Mouse (Mus musculus): ENCODE results near the gene Popdc3. TPM values are rescaled to one million over a fixed set of nuclear protein-coding genes. Genes with fewer than 3 reads are reported as not detected.
"Not testable (repeated sequence)": the region's sequence is repeated elsewhere in the genome, so short reads cannot be mapped to it uniquely, and the experiment has no call there.

The Popdc3 gene
- total RNA-seq, 4 experiments from 2014 or later, result 0.37 to 0.78 (median 0.46) TPM; not detected in 1

GRCm38 (mm10) chr10:45318922-45319321, 141.0 kb downstream of the Popdc3 start:
- DNase-seq, result no peak

GRCm38 (mm10) chr10:45320296-45320695, 142.4 kb downstream of the Popdc3 start:
- no peak for DNase-seq

GRCm38 (mm10) chr10:45324159-45324558, 146.3 kb downstream of the Popdc3 start:
- DNase-seq, result no peak

- DNase-seq, result no peak
Observed at GRCm38 (mm10) chr10:45328196-45329000, 150.5 kb downstream of the Popdc3 start.

GRCm38 (mm10) chr10:45334925-45335324, 157.0 kb downstream of the Popdc3 start:
- no peak for DNase-seq

- no peak for DNase-seq
Observed at GRCm38 (mm10) chr10:45335434-45336422, 157.8 kb downstream of the Popdc3 start, which contains the start of gene Bves. Bves (plus strand) TSS chr10:45335772.

GRCm38 (mm10) chr10:45339106-45339505, 161.2 kb downstream of the Popdc3 start:
- no peak for DNase-seq

- DNase-seq, result no peak
Observed at GRCm38 (mm10) chr10:45344381-45344780, 166.5 kb downstream of the Popdc3 start.

GRCm38 (mm10) chr10:45345217-45345616, 167.3 kb downstream of the Popdc3 start:
- no peak for DNase-seq

GRCm38 (mm10) chr10:45348143-45348542, 170.2 kb downstream of the Popdc3 start:
- DNase-seq, result not testable (repeated sequence)

- DNase-seq, result no peak
Observed at GRCm38 (mm10) chr10:45356091-45356490, 178.2 kb downstream of the Popdc3 start.

GRCm38 (mm10) chr10:45363396-45363795, 185.5 kb downstream of the Popdc3 start:
- no peak for DNase-seq

GRCm38 (mm10) chr10:45366987-45367705, 189.2 kb downstream of the Popdc3 start:
- no peak for DNase-seq

Other genes starting within 250 kb of the Popdc3 start
- 10 to 100 TPM; 16.5 to 27.6 (median 19.4) TPM for gene Prep, start 110.9 kb upstream of the Popdc3 start, total RNA-seq (2022)
- gene Bves, start 157.7 kb downstream of the Popdc3 start, total RNA-seq (2022), result under 1 TPM in 3 of 4 experiments, not detected in 1; 0.09 to 0.42 (median 0.12) TPM

Measured in adrenal gland, adult 8-10 months (tissue).